Mouse (Mus musculus) CH12.LX (cell line): ENCODE measurements around the gene Rps6kb2. TPM values are rescaled to one million over a fixed set of nuclear protein-coding genes. Genes with fewer than 3 reads are reported as not detected.
A peak's percentile ranks its signal among the peaks of the same experiment; 100 is the strongest.

Source experiments
- DNase-seq: peaks from one replicate; pipeline ENCODE4 v3.0.0-alpha.2; 2013; ENCODE audit errors: extremely low read depth
- H3K27ac ChIP-seq: 2 replicates; pipeline ENCODE4 v1.5.1; 2012; ENCODE audit warnings: low read depth, mild to moderate bottlenecking, control low read depth, moderate library complexity; ENCODE audit not compliant: insufficient read depth
- H3K27me3 ChIP-seq: replicated peaks from 2 replicates; pipeline ENCODE3; 2012; ENCODE audit warnings: inconsistent platforms
- H3K36me3 ChIP-seq, 2 experiments: replicated peaks in 1 of 2; 2 replicates each; pipeline versions ENCODE3 to v1.6.1; 2012; ENCODE audit warnings: inconsistent platforms in 1 of 2, low read length in 1 of 2, mild to moderate bottlenecking in 1 of 2, mixed read lengths in 1 of 2, moderate library complexity in 1 of 2; ENCODE audit not compliant: control insufficient read depth in 1 of 2, insufficient read depth in 1 of 2
- H3K4me1 ChIP-seq, 2 experiments: 2 replicates each; pipeline ENCODE4 v1.6.1; 2012; ENCODE audit warnings: inconsistent platforms in 1 of 2, moderate library complexity in 1 of 2; ENCODE audit not compliant: insufficient read depth in 2 of 2, control insufficient read depth in 1 of 2
- H3K4me2 ChIP-seq: 2 replicates; pipeline ENCODE4 v1.6.1; 2012; ENCODE audit warnings: low read depth, mild to moderate bottlenecking, control low read depth; ENCODE audit not compliant: poor library complexity, insufficient read depth, severe bottlenecking
- H3K4me3 ChIP-seq, 3 experiments: fragments of 150-350 bp in 1 of 3; sonication (generic) in 1 of 3; replicated peaks in 1 of 3; 2 replicates each; pipeline versions ENCODE3 to v1.5.1; 2011 to 2012; ENCODE audit warnings: low read depth in 2 of 3, low read length in 2 of 3, mild to moderate bottlenecking in 2 of 3, moderate library complexity in 2 of 3, control low read depth in 1 of 3, improper control_type of control experiment in 1 of 3, inconsistent platforms in 1 of 3, mixed read lengths in 1 of 3; ENCODE audit not compliant: poor library complexity in 1 of 3
- H3K79me2 ChIP-seq: replicated peaks from 2 replicates; pipeline ENCODE4 v1.6.1; 2012; ENCODE audit warnings: mild to moderate bottlenecking, moderate library complexity; ENCODE audit not compliant: control insufficient read depth, poor library complexity, insufficient read depth, severe bottlenecking; ENCODE audit errors: extremely low read depth
- H3K9ac ChIP-seq: 2 replicates; pipeline ENCODE4 v1.6.1; 2012; ENCODE audit warnings: low read depth, mild to moderate bottlenecking, control low read depth, moderate library complexity; ENCODE audit not compliant: insufficient read depth
- H3K9me3 ChIP-seq: replicated peaks from 2 replicates; pipeline ENCODE3; 2012; ENCODE audit warnings: low read length, inconsistent platforms, mixed read lengths
- BHLHE40 ChIP-seq: IDR thresholded peaks from 2 replicates; pipeline ENCODE4 v1.6.1; 2011; ENCODE audit warnings: mild to moderate bottlenecking, low read depth, low read length, improper control_type of control experiment
- CHD2 ChIP-seq: IDR thresholded peaks from 2 replicates; pipeline ENCODE4 v1.6.1; 2011; ENCODE audit warnings: low read length, improper control_type of control experiment
- ELF1 ChIP-seq: IDR thresholded peaks from 2 replicates; pipeline ENCODE4 v1.6.1; 2014; ENCODE audit warnings: low read depth, mild to moderate bottlenecking, inconsistent platforms, low read length, improper control_type of control experiment
- ETS1 ChIP-seq: conservative IDR thresholded peaks from 2 replicates; pipeline ENCODE4 v1.6.1; 2012; ENCODE audit warnings: low read depth, mild to moderate bottlenecking, inconsistent platforms, low read length, improper control_type of control experiment, moderate library complexity
- HCFC1 ChIP-seq: IDR thresholded peaks from 2 replicates; pipeline ENCODE4 v1.6.1; 2012; ENCODE audit warnings: low read depth, mild to moderate bottlenecking, inconsistent platforms, low read length, improper control_type of control experiment
- IRF4 ChIP-seq: IDR thresholded peaks from 2 replicates; pipeline ENCODE4 v1.6.1; 2014; ENCODE audit warnings: low read depth, mild to moderate bottlenecking, inconsistent platforms, low read length, improper control_type of control experiment
- MAZ ChIP-seq: IDR thresholded peaks from 2 replicates; pipeline ENCODE4 v1.6.1; 2012; ENCODE audit warnings: low read depth, mild to moderate bottlenecking, inconsistent platforms, low read length, improper control_type of control experiment, moderate library complexity
- MYC ChIP-seq: IDR thresholded peaks from 2 replicates; pipeline ENCODE4 v1.6.1; 2011; ENCODE audit warnings: low read depth, mild to moderate bottlenecking, improper control_type of control experiment, low read length
- NELFE ChIP-seq: IDR thresholded peaks from 2 replicates; pipeline ENCODE4 v1.6.1; 2011; ENCODE audit warnings: low read depth, low read length, improper control_type of control experiment
- NRF1 ChIP-seq: IDR thresholded peaks from 2 replicates; pipeline ENCODE4 v1.6.1; 2014; ENCODE audit warnings: low read depth, mild to moderate bottlenecking, inconsistent platforms, low read length, improper control_type of control experiment, moderate library complexity
- POLR2A ChIP-seq: IDR thresholded peaks from 2 replicates; pipeline ENCODE4 v1.6.1; 2011; ENCODE audit warnings: low read depth, mild to moderate bottlenecking, improper control_type of control experiment, low read length
- POLR2AphosphoS2 ChIP-seq: IDR thresholded peaks from 2 replicates; pipeline ENCODE4 v1.6.1; 2011; ENCODE audit warnings: low read depth, low read length, improper control_type of control experiment
- SMC3 ChIP-seq: IDR thresholded peaks from 2 replicates; pipeline ENCODE4 v1.6.1; 2011; ENCODE audit warnings: low read depth, low read length, improper control_type of control experiment
- TCF12 ChIP-seq: IDR thresholded peaks from 2 replicates; pipeline ENCODE4 v1.6.1; 2014; ENCODE audit warnings: low read depth, mild to moderate bottlenecking, inconsistent platforms, low read length, improper control_type of control experiment
- UBTF ChIP-seq: IDR thresholded peaks from 2 replicates; pipeline ENCODE4 v1.6.1; 2012; ENCODE audit warnings: low read depth, mild to moderate bottlenecking, inconsistent platforms, low read length, improper control_type of control experiment, moderate library complexity
- USF1 ChIP-seq: IDR thresholded peaks from 2 replicates; pipeline ENCODE4 v1.6.1; 2014; ENCODE audit warnings: low read depth, mild to moderate bottlenecking, inconsistent platforms, low read length, improper control_type of control experiment
- ZC3H11A ChIP-seq: IDR thresholded peaks from 2 replicates; pipeline ENCODE4 v1.6.1; 2012; ENCODE audit warnings: low read depth, mild to moderate bottlenecking, inconsistent platforms, low read length, improper control_type of control experiment
- ZNF384 ChIP-seq: IDR thresholded peaks from 2 replicates; pipeline ENCODE4 v1.6.1; 2012; ENCODE audit warnings: low read depth, low read length, improper control_type of control experiment, inconsistent platforms
- dilution Hi-C: fragments of 300-500 bp; cut with MboI; formaldehyde crosslinking; loops from 2 replicates; pipeline ENCODE4 v1.14.3; 2020; ENCODE audit warnings: low sequenced_read_pairs; ENCODE audit not compliant: extremely low pct_unique_long_range_greater_than_20kb, extremely low pct_ligation_motif_present
- in situ Hi-C: fragments of 300-500 bp; cut with MboI; formaldehyde crosslinking; loops from 3 replicates; pipeline ENCODE4 v1.14.3; 2019; ENCODE audit warnings: low sequenced_read_pairs, low pct_ligation_motif_present, low pct_unique_long_range_greater_than_20kb, mixed read lengths
- polyA plus RNA-seq: library from polyadenylated mRNA; unstranded; fragments of >175 nt; gene quantifications from 2 replicates; pipeline ENCODE4 v1.2.1, GENCODE M21; 2012; ENCODE audit warnings: low read depth; ENCODE audit not compliant: insufficient read length
- total RNA-seq, 2 experiments: library from RNA; depleted of rRNA; stranded (reverse); fragments of 300-350 nt in 1 of 2; fragments of >200 nt in 1 of 2; gene quantifications; 2 replicates each; pipeline ENCODE4 v1.2.3; 2012 to 2014

The Rps6kb2 gene
- total and polyA plus RNA-seq, 3 experiments = 9.7 to 26.6 (median 20.7) TPM

- peaks cover 30 to 42% of the 10 kb centered on the region in 2 experiments for H3K36me3 ChIP-seq
- dilution Hi-C loops (no loop called here), in situ Hi-C loops (no loop called here)
- peak; percentile 31 for DNase-seq
- H3K79me2 ChIP-seq = peaks cover 15% of the 10 kb centered on the region
- peak overlapping the region; percentile 84 for H3K27ac ChIP-seq
- no peaks in the 10 kb centered on the region for H3K27me3 ChIP-seq
- peak overlapping the region; percentile 52 to 92 (median 77) for H3K4me3 ChIP-seq
- H3K9ac ChIP-seq = peak overlapping the region; percentile 96
- H3K9me3 ChIP-seq = peaks cover 5% of the 10 kb centered on the region
- H3K4me2 ChIP-seq = peak overlapping the region; percentile 93
- TF ChIP-seq BHLHE40 (no peak), POLR2AphosphoS2 (no peak), MAZ (no peak), UBTF (no peak)
- H3K4me1 ChIP-seq = peaks cover 44 to 75% of the 10 kb centered on the region in 2 experiments
Measured at GRCm38 (mm10) chr19:4148819-4149218, 14.3 kb downstream of the Rps6kb2 start.

GRCm38 (mm10) chr19:4148491-4148806 is 14.7 kb downstream of the Rps6kb2 start, which contains the start of gene Coro1b:
Coro1b (plus strand) TSS chr19:4148619.
- dilution Hi-C loops (no loop called here), in situ Hi-C loops (no loop called here)
- H3K36me3 ChIP-seq = peaks cover 27 to 39% of the 10 kb centered on the region in 2 experiments
- peaks cover 5% of the 10 kb centered on the region for H3K9me3 ChIP-seq
- H3K9ac ChIP-seq = peak within 1 kb of the TSS; percentile 96
- peak within 1 kb of the TSS; percentile 93 for H3K4me2 ChIP-seq
- TF ChIP-seq NRF1 (0 out of 2 replicates have a peak, but pooled peaks have one; percentile 39), IRF4 (peak; percentile 55; the same call in 1 of the 2 replicates), NELFE (peak; percentile 30; the same call in 1 of the 2 replicates), CHD2 (no peak), ETS1 (0 out of 2 replicates have a peak, but pooled peaks have one; percentile 16), USF1 (peak; percentile 56), ZC3H11A (no peak), HCFC1 (peak; percentile 60), MYC (no peak), UBTF (0 out of 2 replicates have a peak, but pooled peaks have one; percentile 28), ZNF384 (no peak), POLR2A (peak; percentile 70), BHLHE40 (peak; percentile 96), SMC3 (no peak), MAZ (no peak), TCF12 (peak; percentile 66), ELF1 (peak; percentile 95)
- H3K4me3 ChIP-seq = peak within 1 kb of the TSS; percentile 52 to 92 (median 77)
- DNase-seq = peak; percentile 86
- H3K27ac ChIP-seq = peak within 1 kb of the TSS; percentile 84
- H3K27me3 ChIP-seq = no peaks in the 10 kb centered on the region
- H3K4me1 ChIP-seq = peaks cover 45 to 75% of the 10 kb centered on the region in 2 experiments
- peaks cover 15% of the 10 kb centered on the region for H3K79me2 ChIP-seq
